Mouse (Mus musculus) hindbrain, embryonic 11.5 days (tissue): Measurements from ENCODE around the gene Soat2. TPM values are rescaled to one million over a fixed set of nuclear protein-coding genes. Genes with fewer than 3 reads are reported as not detected.

ENCODE experiments used
- ATAC-seq: fragments of 200-750 bp; cut with Nextera tagmentation; 2 replicates; pipeline ENCODE4 v1.8.0; 2017; ENCODE audit warnings: mild to moderate bottlenecking, moderate TSS enrichment, moderate library complexity; ENCODE audit not compliant: low FRiP score
- DNase-seq: peaks from one replicate; pipeline ENCODE4 v3.0.0-alpha.2; 2015; ENCODE audit warnings: low spot score
- H3K27ac ChIP-seq: fragments of 300-500 bp; sonication (generic); 2 replicates; pipeline ENCODE4 v1.5.1; 2014; ENCODE audit warnings: mild to moderate bottlenecking, low read depth, low read length
- H3K27me3 ChIP-seq: fragments of 300-500 bp; sonication (generic); 2 replicates; pipeline ENCODE4 v1.6.1; 2014; ENCODE audit warnings: mild to moderate bottlenecking, low read length, moderate library complexity, mixed read lengths; ENCODE audit not compliant: control insufficient read depth, insufficient read depth
- H3K36me3 ChIP-seq: fragments of 300-500 bp; sonication (generic); 2 replicates; pipeline ENCODE4 v1.6.1; 2014; ENCODE audit warnings: mild to moderate bottlenecking, low read length, moderate library complexity, mixed read lengths; ENCODE audit not compliant: control insufficient read depth, insufficient read depth
- H3K4me1 ChIP-seq: fragments of 300-500 bp; sonication (generic); replicated peaks from 2 replicates; pipeline ENCODE4 v1.6.1; 2014; ENCODE audit warnings: low read length, mixed read lengths; ENCODE audit not compliant: control insufficient read depth, insufficient read depth
- H3K4me2 ChIP-seq: fragments of 300-500 bp; sonication (generic); replicated peaks from 2 replicates; pipeline ENCODE4 v1.6.1; 2014; ENCODE audit warnings: mild to moderate bottlenecking, low read depth, low read length
- H3K4me3 ChIP-seq: fragments of 300-500 bp; sonication (generic); 2 replicates; pipeline ENCODE4 v1.5.1; 2014; ENCODE audit warnings: low read depth, low read length
- H3K9ac ChIP-seq: fragments of 300-500 bp; sonication (generic); 2 replicates; pipeline ENCODE4 v1.6.1; 2014; ENCODE audit warnings: low read depth, low read length
- H3K9me3 ChIP-seq: fragments of 300-500 bp; sonication (generic); 2 replicates; pipeline ENCODE4 v1.6.1; 2016; ENCODE audit warnings: low read length; ENCODE audit not compliant: control insufficient read depth
- WGBS: fragments of 180-500 bp; shearing (Covaris S2); extraction: QIAGEN DNeasy Blood & Tissue Kit; methylation state at CpG from one replicate; pipeline ENCODE4 v1.1.7; 2014; 5-methylcytosine and 5-hydroxymethylcytosine counted together
- polyA plus RNA-seq: library from polyadenylated mRNA; unstranded; fragments of >200 nt; fragmentation: Nextera tagmentation; extraction: Ambion mirVana; gene quantifications from 2 replicates; pipeline ENCODE4 v1.2.1, GENCODE M21; 2014

Gene Soat2
- polyA plus RNA-seq, 1 experiment from 2014 or later: 0.17 TPM

- no peak overlapping the region for H3K4me2 ChIP-seq
- ATAC-seq (no peak), DNase-seq (no peak)
- no peak overlapping the region for H3K9ac ChIP-seq
- H3K4me1 ChIP-seq: no peaks in the 10 kb centered on the region
- H3K4me3 ChIP-seq: no peak overlapping the region
- peaks cover 6% of the 10 kb centered on the region for H3K27me3 ChIP-seq
- H3K27ac ChIP-seq: no peak overlapping the region
- H3K36me3 ChIP-seq: no peaks in the 10 kb centered on the region
- WGBS: 94% methylated on average over 6 of the region's 6 CpGs
- no peaks in the 10 kb centered on the region for H3K9me3 ChIP-seq
Measured at GRCm38 (mm10) chr15:102112181-102112580, 38.1 kb upstream of the Soat2 start.

- H3K9me3 ChIP-seq: no peaks in the 10 kb centered on the region
- H3K36me3 ChIP-seq: no peaks in the 10 kb centered on the region; the same call in 1 of the 2 replicates
- H3K4me1 ChIP-seq: no peaks in the 10 kb centered on the region
- H3K27me3 ChIP-seq: no peaks in the 10 kb centered on the region
- no peak overlapping the region for H3K9ac ChIP-seq
- H3K27ac ChIP-seq: no peak overlapping the region
- DNase-seq: no peak
- H3K4me3 ChIP-seq: no peak overlapping the region
- WGBS: 84% methylated on average over 8 of the region's 8 CpGs
- ATAC-seq: no peak
- no peak overlapping the region for H3K4me2 ChIP-seq
Measured at GRCm38 (mm10) chr15:102112827-102113226, 37.5 kb upstream of the Soat2 start.

- H3K4me2 ChIP-seq: no peak overlapping the region
- no peaks in the 10 kb centered on the region for H3K27me3 ChIP-seq
- H3K9ac ChIP-seq: no peak overlapping the region
- no peaks in the 10 kb centered on the region for H3K9me3 ChIP-seq
- H3K4me3 ChIP-seq: no peak overlapping the region
- no peaks in the 10 kb centered on the region; the same call in none of the 2 replicates for H3K36me3 ChIP-seq
- 86% methylated on average over 4 of the region's 4 CpGs for WGBS
- no peak overlapping the region for H3K27ac ChIP-seq
- no peak for ATAC-seq
- DNase-seq: no peak
- H3K4me1 ChIP-seq: no peaks in the 10 kb centered on the region
Measured at GRCm38 (mm10) chr15:102113674-102114073, 36.7 kb upstream of the Soat2 start.

GRCm38 (mm10) chr15:102114651-102115260, 35.6 kb upstream of the Soat2 start:
- DNase-seq: no peak
- 92% methylated on average over 7 of the region's 7 CpGs for WGBS
- Histone ChIP-seq H3K36me3 (no peaks in the 10 kb centered on the region; the same call in none of the 2 replicates), H3K4me1 (no peaks in the 10 kb centered on the region), H3K4me3 (no peak overlapping the region), H3K27ac (no peak overlapping the region), H3K9ac (no peak overlapping the region), H3K4me2 (no peak overlapping the region), H3K27me3 (no peaks in the 10 kb centered on the region), H3K9me3 (no peaks in the 10 kb centered on the region)
- no peak for ATAC-seq

GRCm38 (mm10) chr15:102115731-102116231, 34.5 kb upstream of the Soat2 start:
- no peak overlapping the region for H3K9ac ChIP-seq
- H3K36me3 ChIP-seq: no peaks in the 10 kb centered on the region; the same call in none of the 2 replicates
- H3K4me3 ChIP-seq: no peak overlapping the region
- ATAC-seq: no peak
- WGBS: 72% methylated on average over 9 of the region's 9 CpGs
- no peaks in the 10 kb centered on the region for H3K27me3 ChIP-seq
- H3K9me3 ChIP-seq: no peaks in the 10 kb centered on the region
- no peak overlapping the region for H3K27ac ChIP-seq
- DNase-seq: no peak
- H3K4me2 ChIP-seq: no peak overlapping the region
- no peaks in the 10 kb centered on the region for H3K4me1 ChIP-seq

- WGBS: 77% methylated on average over 11 of the region's 11 CpGs
- Histone ChIP-seq H3K36me3 (no peaks in the 10 kb centered on the region; the same call in none of the 2 replicates), H3K4me1 (no peaks in the 10 kb centered on the region), H3K4me2 (no peak overlapping the region), H3K9me3 (no peaks in the 10 kb centered on the region), H3K4me3 (no peak overlapping the region), H3K27ac (no peak overlapping the region), H3K9ac (no peak overlapping the region), H3K27me3 (no peaks in the 10 kb centered on the region)
- ATAC-seq: no peak
- no peak for DNase-seq
Measured at GRCm38 (mm10) chr15:102116753-102117415, 33.4 kb upstream of the Soat2 start.

GRCm38 (mm10) chr15:102117461-102118443, 32.6 kb upstream of the Soat2 start:
- no peak overlapping the region for H3K4me2 ChIP-seq
- H3K27me3 ChIP-seq: no peaks in the 10 kb centered on the region
- WGBS: 74% methylated on average over 19 of the region's 19 CpGs
- no peaks in the 10 kb centered on the region; the same call in none of the 2 replicates for H3K36me3 ChIP-seq
- no peak for DNase-seq
- ATAC-seq: no peak
- no peak overlapping the region for H3K4me3 ChIP-seq
- no peak overlapping the region for H3K27ac ChIP-seq
- no peaks in the 10 kb centered on the region for H3K4me1 ChIP-seq
- no peak overlapping the region for H3K9ac ChIP-seq
- no peaks in the 10 kb centered on the region for H3K9me3 ChIP-seq

GRCm38 (mm10) chr15:102118591-102118990, 31.7 kb upstream of the Soat2 start:
- ATAC-seq (no peak), DNase-seq (no peak)
- Histone ChIP-seq H3K4me2 (no peak overlapping the region), H3K36me3 (no peaks in the 10 kb centered on the region; the same call in none of the 2 replicates), H3K9me3 (no peaks in the 10 kb centered on the region), H3K4me1 (no peaks in the 10 kb centered on the region), H3K27me3 (no peaks in the 10 kb centered on the region), H3K4me3 (no peak overlapping the region), H3K27ac (no peak overlapping the region), H3K9ac (no peak overlapping the region)
- 85% methylated on average over 4 of the region's 4 CpGs for WGBS
